Mouse (Mus musculus): ENCODE data around the gene Polr2a. TPM values are rescaled to one million over a fixed set of nuclear protein-coding genes. Genes with fewer than 3 reads are reported as not detected.
"Not testable (repeated sequence)": the region's sequence is repeated elsewhere in the genome, so short reads cannot be mapped to it uniquely, and the experiment has no call there.

Gene Polr2a
- polyA plus RNA-seq, 1 experiment from 2014 or later = 47.0 TPM

- Histone ChIP-seq H3K9me3 (replicated peaks) (no peaks in the 10 kb centered on the region), H3K27ac (no peak overlapping the region), H3K27me3 (ENCODE audit: low read depth, poor library complexity, severe bottlenecking) (no peaks in the 10 kb centered on the region), H3K36me3 (no peaks in the 10 kb centered on the region), H3K4me1 (peaks cover 22% of the 10 kb centered on the region), H3K4me3 (no peak overlapping the region)
- DNase-seq (ENCODE audit: low spot score) = no peak
- WGBS = 48% methylated on average over 6 of the region's 6 CpGs
Measured at GRCm38 (mm10) chr11:69706775-69707479, 51.5 kb downstream of the Polr2a start.

DNA sequence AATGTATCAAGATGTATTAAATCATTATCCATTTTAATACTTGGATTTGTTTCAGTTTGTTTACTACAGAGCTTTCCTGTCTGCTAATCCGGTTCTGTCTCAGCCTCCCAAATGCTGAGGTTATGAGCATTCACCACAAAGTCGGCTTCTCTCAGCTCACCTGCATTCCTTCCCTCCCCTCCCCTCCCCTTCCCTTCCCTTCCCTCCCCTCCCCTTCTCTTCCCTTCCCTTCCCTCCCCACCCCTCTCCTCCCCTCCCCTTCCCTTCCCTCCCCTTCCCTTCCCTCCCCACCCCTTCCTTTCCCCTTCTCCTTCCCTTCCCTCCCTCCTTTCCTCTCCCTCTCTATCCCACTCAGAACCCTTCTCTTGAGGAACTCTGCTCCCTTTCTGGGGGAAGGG, 53.8 kb downstream of the Polr2a start:
- 47% methylated on average over 2 of the region's 2 CpGs for WGBS
- no peak overlapping the region for H3K4me3 ChIP-seq

DNA sequence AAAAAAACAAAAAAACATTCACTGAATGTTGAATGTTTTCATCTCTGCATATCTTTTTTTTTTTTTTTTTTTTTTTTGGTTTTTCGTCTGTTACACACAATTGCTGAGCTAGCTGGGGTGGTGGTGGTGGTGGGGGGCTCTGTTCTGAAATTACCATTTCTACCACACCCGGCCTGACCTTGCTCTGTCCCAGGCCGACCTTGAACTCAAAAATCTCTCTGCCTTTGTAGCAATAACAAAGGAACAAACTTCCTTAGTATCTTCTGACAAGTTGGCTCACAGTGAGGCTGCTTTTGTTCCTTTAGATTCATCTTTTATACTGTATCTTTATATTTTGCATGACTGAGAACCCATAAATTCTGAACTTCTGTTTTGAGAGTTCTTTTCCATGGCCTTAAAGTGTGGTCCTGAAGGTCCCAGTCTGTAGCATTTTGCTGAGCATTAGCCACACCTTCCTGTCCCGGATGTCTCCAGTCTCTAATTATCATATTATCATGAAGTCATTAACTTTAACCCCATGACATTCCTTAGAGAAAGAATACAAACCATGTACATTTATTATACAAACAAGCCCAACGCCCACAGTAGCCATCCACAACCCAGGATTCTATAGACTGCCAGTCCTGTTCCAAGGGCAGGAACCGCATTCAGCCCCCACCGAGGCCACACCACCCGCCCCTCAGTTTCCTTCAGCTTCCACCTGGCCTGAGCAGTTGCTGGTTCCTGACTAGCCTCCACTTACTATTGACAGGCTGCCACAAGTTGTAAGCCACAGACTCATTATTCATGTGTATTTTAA, 54.4 kb downstream of the Polr2a start:
- Histone ChIP-seq H3K9me3 (replicated peaks) (no peaks in the 10 kb centered on the region), H3K27ac (no peak overlapping the region), H3K4me3 (no peak overlapping the region), H3K36me3 (no peaks in the 10 kb centered on the region), H3K27me3 (ENCODE audit: low read depth, poor library complexity, severe bottlenecking) (no peaks in the 10 kb centered on the region), H3K4me1 (peaks cover 12% of the 10 kb centered on the region)
- WGBS = 76% methylated on average over 8 of the region's 8 CpGs
- DNase-seq (ENCODE audit: low spot score) = no peak

More for the DNA sequence above, 53.8 kb downstream of the Polr2a start:
- Histone ChIP-seq H3K9me3 (replicated peaks) (no peaks in the 10 kb centered on the region), H3K4me1 (peaks cover 18% of the 10 kb centered on the region), H3K27ac (no peak overlapping the region), H3K27me3 (ENCODE audit: low read depth, poor library complexity, severe bottlenecking) (no peaks in the 10 kb centered on the region), H3K36me3 (no peaks in the 10 kb centered on the region)
- DNase-seq (ENCODE audit: low spot score) = no peak

- WGBS = 76% methylated on average over 3 of the region's 3 CpGs
- not testable (repeated sequence) for H3K36me3 ChIP-seq; H3K27me3 ChIP-seq (ENCODE audit: low read depth, poor library complexity, severe bottlenecking); H3K9me3 ChIP-seq (replicated peaks); DNase-seq (ENCODE audit: low spot score); H3K4me3 ChIP-seq; H3K27ac ChIP-seq; H3K4me1 ChIP-seq
Measured at GRCm38 (mm10) chr11:69703381-69703780, 55.1 kb downstream of the Polr2a start.

DNA sequence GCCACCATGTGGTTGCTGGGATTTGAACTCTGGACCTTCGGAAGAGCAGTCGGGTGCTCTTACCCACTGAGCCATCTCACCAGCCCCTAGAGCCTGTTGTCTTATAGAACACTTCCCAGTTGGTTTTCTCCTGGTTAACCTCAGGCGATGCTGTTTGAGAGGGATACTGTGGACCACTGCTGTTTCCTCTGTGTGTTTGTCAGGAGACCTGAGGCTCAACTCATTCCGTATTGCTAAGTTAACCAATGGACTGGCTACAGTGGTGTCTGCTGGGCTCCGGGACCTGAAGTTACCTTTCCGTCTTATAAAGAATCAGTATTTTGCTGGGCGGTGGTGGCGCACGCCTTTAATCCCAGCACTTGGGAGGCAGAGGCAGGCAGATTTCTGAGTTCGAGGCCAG, 55.6 kb downstream of the Polr2a start:
- 92% methylated on average over 10 of the region's 10 CpGs for WGBS
- H3K27me3 ChIP-seq (ENCODE audit: low read depth, poor library complexity, severe bottlenecking); H3K27ac ChIP-seq; H3K4me1 ChIP-seq; H3K36me3 ChIP-seq; DNase-seq (ENCODE audit: low spot score); H3K9me3 ChIP-seq (replicated peaks); H3K4me3 ChIP-seq: not testable (repeated sequence)

DNA sequence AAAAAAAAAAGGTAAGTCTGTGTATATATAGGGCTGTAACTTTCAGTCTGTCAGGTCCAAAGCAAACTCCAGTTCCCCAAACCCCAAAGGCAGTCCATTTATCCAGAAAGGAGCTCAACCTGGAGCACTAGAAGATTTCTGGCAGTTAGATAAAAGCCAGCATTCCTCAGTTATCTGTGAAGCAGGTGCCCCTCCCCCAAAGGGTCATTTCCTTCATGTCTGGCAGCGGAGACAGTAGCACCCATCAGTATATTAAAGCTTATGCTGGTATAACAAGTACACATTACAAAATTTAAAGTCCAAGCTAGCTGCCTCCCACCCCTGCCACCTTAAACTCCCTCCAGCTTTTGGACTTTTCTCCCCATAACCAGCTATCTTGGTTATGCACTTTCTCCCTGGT, 58.8 kb downstream of the Polr2a start:
- Histone ChIP-seq H3K4me1 (peaks cover 16% of the 10 kb centered on the region), H3K4me3 (no peak overlapping the region), H3K27ac (no peak overlapping the region), H3K27me3 (ENCODE audit: low read depth, poor library complexity, severe bottlenecking) (no peaks in the 10 kb centered on the region), H3K9me3 (replicated peaks) (no peaks in the 10 kb centered on the region), H3K36me3 (no peaks in the 10 kb centered on the region)
- 71% methylated on average over 1 of the region's 1 CpGs for WGBS
- no peak for DNase-seq (ENCODE audit: low spot score)

DNA sequence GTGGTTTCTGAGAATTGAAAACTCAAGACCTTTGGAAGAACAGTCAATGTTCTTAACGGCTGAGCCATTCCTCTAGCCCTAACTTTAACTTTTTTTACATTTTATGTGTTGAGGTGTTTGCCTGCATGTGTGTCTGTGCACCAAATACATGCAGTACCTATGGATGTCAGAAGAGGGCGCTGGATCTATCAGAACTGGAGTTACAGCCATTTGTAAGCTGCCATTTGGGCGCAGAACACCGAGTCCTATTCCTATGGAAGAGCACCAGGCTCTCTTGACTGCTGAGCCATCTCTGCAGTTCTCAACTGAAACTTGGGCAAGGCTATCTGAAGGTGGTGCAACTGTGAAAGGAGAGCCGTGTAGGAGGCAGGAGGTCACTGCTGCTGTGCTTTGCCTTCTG, 59.9 kb downstream of the Polr2a start:
- DNase-seq (ENCODE audit: low spot score) = no peak
- no peaks in the 10 kb centered on the region for H3K9me3 ChIP-seq (replicated peaks)
- H3K36me3 ChIP-seq = no peaks in the 10 kb centered on the region
- 74% methylated on average over 5 of the region's 5 CpGs for WGBS
- no peak overlapping the region for H3K4me3 ChIP-seq
- H3K4me1 ChIP-seq = peaks cover 17% of the 10 kb centered on the region
- no peak overlapping the region for H3K27ac ChIP-seq
- H3K27me3 ChIP-seq (ENCODE audit: low read depth, poor library complexity, severe bottlenecking) = no peaks in the 10 kb centered on the region

DNA sequence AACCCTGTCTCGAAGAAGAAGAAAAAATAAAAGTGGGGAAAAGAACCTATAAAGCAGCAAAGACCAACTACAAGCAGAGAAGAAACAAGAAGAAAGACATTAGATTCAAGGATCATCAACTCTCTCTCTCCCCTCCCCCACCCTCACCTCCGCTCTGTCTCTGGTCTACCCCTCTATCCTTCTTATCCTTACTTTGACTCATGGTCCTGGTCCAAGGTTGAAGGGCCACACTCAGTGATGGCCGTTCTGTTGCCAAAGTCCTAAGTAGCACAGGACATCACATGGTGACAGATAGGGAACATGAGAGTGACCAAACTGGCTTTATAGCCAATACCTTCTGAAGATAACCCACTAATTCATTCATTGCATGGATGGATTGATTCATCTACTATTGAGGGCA, 61.0 kb downstream of the Polr2a start:
- WGBS = 86% methylated on average over 3 of the region's 3 CpGs
- Histone ChIP-seq H3K27me3 (ENCODE audit: low read depth, poor library complexity, severe bottlenecking) (no peaks in the 10 kb centered on the region), H3K36me3 (no peaks in the 10 kb centered on the region), H3K4me1 (peaks cover 22% of the 10 kb centered on the region), H3K9me3 (replicated peaks) (no peaks in the 10 kb centered on the region), H3K4me3 (no peak overlapping the region), H3K27ac (no peak overlapping the region)
- DNase-seq (ENCODE audit: low spot score) = no peak

DNA sequence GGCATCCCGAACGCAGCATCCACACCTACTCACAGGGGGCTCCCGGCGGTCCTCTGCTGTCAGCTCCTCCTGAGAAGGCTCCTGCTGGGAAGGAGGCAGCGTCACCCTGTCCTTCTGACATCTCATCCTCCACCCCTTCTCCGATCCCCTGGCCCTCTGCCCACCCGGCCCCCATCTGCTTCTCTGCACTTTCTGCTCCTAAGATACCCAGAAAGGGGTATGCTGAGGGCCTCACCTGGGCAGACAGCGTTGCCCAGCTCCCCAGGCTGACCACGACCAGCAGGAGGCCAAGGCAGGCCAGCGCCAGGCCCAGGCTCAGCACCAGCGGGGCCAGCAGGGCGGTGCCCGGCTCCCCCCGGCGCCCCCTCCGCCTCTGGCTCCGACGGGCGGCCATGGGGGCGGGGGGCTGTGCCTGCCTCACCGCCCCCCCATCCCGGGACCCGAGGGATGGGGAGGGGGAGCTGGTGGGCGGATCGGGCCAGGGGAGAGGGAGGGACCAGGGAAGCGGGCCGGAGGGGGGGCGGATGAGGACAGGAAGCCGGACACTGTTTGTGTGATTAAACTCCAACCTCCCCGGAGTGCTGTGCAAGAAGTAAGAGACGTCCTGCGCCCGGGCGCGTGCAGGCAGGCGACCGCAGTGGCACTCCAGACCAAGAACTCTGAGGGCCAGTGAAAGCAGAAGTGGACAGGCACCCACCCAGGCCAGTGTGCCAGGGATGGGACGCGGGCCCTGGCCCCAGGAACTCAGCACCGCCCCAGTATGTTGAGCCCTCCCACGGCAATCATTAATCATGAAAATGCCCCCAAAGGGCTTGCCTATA, 62.9 kb downstream of the Polr2a start, which contains the start of the genes Tnfsf12 and Tnfsfm13:
Gene Tnfsf12, minus strand, starts transcription at position 489 of the 821 bp plus-strand sequence.
Gene Tnfsfm13, minus strand, starts transcription at position 738 of the 821 bp plus-strand sequence.
- DNase-seq (ENCODE audit: low spot score) = peak; percentile 79
- H3K27me3 ChIP-seq (ENCODE audit: low read depth, poor library complexity, severe bottlenecking) = no peaks in the 10 kb centered on the region; the same call in 1 of the 2 replicates
- H3K4me1 ChIP-seq = peaks cover 22% of the 10 kb centered on the region
- WGBS = 2% methylated on average over 41 of the region's 41 CpGs
- H3K9me3 ChIP-seq (replicated peaks) = no peaks in the 10 kb centered on the region
- H3K36me3 ChIP-seq = no peaks in the 10 kb centered on the region
- peak within 1 kb of the TSS; percentile 90 for H3K27ac ChIP-seq
- peak within 1 kb of the TSS; percentile 69 for H3K4me3 ChIP-seq

DNA sequence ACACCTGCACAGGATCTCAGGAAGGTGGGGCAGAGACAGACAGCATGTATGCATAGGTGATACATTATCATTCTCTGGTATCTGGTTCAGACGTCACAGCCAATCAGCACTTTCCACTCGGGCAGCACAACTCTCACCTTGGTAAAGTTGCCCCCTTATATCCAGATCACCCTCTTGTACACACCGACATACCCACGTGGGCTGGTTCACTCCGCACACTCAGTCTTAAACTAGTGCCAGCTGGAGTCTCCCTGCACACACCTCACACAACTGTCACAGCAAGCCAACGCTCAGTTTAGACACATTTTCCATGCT, 63.4 kb downstream of the Polr2a start:
- DNase-seq (ENCODE audit: low spot score) = no peak
- no peaks in the 10 kb centered on the region for H3K36me3 ChIP-seq
- H3K27me3 ChIP-seq (ENCODE audit: low read depth, poor library complexity, severe bottlenecking) = no peaks in the 10 kb centered on the region; the same call in 1 of the 2 replicates
- peaks cover 22% of the 10 kb centered on the region for H3K4me1 ChIP-seq
- H3K4me3 ChIP-seq = peak overlapping the region; percentile 69
- H3K9me3 ChIP-seq (replicated peaks) = no peaks in the 10 kb centered on the region
- peak overlapping the region; percentile 90 for H3K27ac ChIP-seq
- 34% methylated on average over 6 of the region's 6 CpGs for WGBS

GRCm38 (mm10) chr11:69693421-69693965, 64.9 kb downstream of the Polr2a start:
- DNase-seq (ENCODE audit: low spot score) = no peak
- Histone ChIP-seq H3K36me3 (no peaks in the 10 kb centered on the region), H3K27ac (no peak overlapping the region), H3K27me3 (ENCODE audit: low read depth, poor library complexity, severe bottlenecking) (no peaks in the 10 kb centered on the region; the same call in 1 of the 2 replicates), H3K4me1 (peaks cover 22% of the 10 kb centered on the region), H3K9me3 (replicated peaks) (no peaks in the 10 kb centered on the region), H3K4me3 (no peak overlapping the region)
- WGBS = 67% methylated on average over 11 of the region's 11 CpGs

GRCm38 (mm10) chr11:69692863-69693262, 65.6 kb downstream of the Polr2a start:
- 86% methylated on average over 6 of the region's 6 CpGs for WGBS
- no peak for DNase-seq (ENCODE audit: low spot score)
- H3K4me1 ChIP-seq = peaks cover 22% of the 10 kb centered on the region
- H3K27ac ChIP-seq = no peak overlapping the region
- no peaks in the 10 kb centered on the region; the same call in 1 of the 2 replicates for H3K27me3 ChIP-seq (ENCODE audit: low read depth, poor library complexity, severe bottlenecking)
- H3K4me3 ChIP-seq = no peak overlapping the region
- no peaks in the 10 kb centered on the region for H3K36me3 ChIP-seq
- no peaks in the 10 kb centered on the region for H3K9me3 ChIP-seq (replicated peaks)
